Mouse (Mus musculus) forebrain, embryonic 13.5 days (tissue): Measurements from ENCODE around the gene Tbc1d22a. TPM values are rescaled to one million over a fixed set of nuclear protein-coding genes. Genes with fewer than 3 reads are reported as not detected.
A peak's percentile ranks its signal among the peaks of the same experiment; 100 is the strongest.

Experiments
- ATAC-seq: fragments of 200-750 bp; cut with Nextera tagmentation; 2 replicates; pipeline ENCODE4 v1.8.0; 2017
- H3K27ac ChIP-seq: fragments of 300-500 bp; sonication (generic); 2 replicates; pipeline ENCODE4 v1.5.1; 2015; ENCODE audit warnings: inconsistent platforms, mild to moderate bottlenecking, moderate library complexity
- H3K27me3 ChIP-seq: fragments of 300-500 bp; sonication (generic); 2 replicates; pipeline ENCODE4 v1.6.1; 2015; ENCODE audit warnings: mild to moderate bottlenecking, inconsistent platforms
- H3K36me3 ChIP-seq: fragments of 300-500 bp; sonication (generic); 2 replicates; pipeline ENCODE4 v1.6.1; 2015; ENCODE audit warnings: mild to moderate bottlenecking, inconsistent platforms; ENCODE audit not compliant: poor library complexity, severe bottlenecking
- H3K4me1 ChIP-seq: fragments of 300-500 bp; sonication (generic); 2 replicates; pipeline ENCODE4 v1.6.1; 2015; ENCODE audit warnings: inconsistent platforms
- H3K4me2 ChIP-seq: fragments of 300-500 bp; sonication (generic); 2 replicates; pipeline ENCODE4 v1.6.1; 2015; ENCODE audit warnings: inconsistent platforms, mild to moderate bottlenecking, moderate library complexity
- H3K4me3 ChIP-seq: fragments of 300-500 bp; sonication (generic); 2 replicates; pipeline ENCODE4 v1.5.1; 2015; ENCODE audit warnings: mild to moderate bottlenecking, inconsistent platforms
- H3K9ac ChIP-seq: fragments of 300-500 bp; sonication (generic); 2 replicates; pipeline ENCODE4 v1.6.1; 2015; ENCODE audit warnings: mild to moderate bottlenecking, inconsistent platforms
- H3K9me3 ChIP-seq: fragments of 300-500 bp; sonication (generic); replicated peaks from 2 replicates; pipeline ENCODE4 v1.6.1; 2016; ENCODE audit warnings: inconsistent platforms
- WGBS: fragments of 180-500 bp; shearing (Covaris S2); methylation state at CpG from one replicate; pipeline ENCODE4 v1.1.7; 2015; 5-methylcytosine and 5-hydroxymethylcytosine counted together
- polyA plus RNA-seq: library from polyadenylated mRNA; unstranded; fragments of >200 nt; fragmentation: Nextera tagmentation; extraction: Ambion mirVana; gene quantifications from 2 replicates; pipeline ENCODE4 v1.2.1, GENCODE M21; 2015

The Tbc1d22a gene
- polyA plus RNA-seq, 1 experiment from 2014 or later: 10.1 TPM

DNA sequence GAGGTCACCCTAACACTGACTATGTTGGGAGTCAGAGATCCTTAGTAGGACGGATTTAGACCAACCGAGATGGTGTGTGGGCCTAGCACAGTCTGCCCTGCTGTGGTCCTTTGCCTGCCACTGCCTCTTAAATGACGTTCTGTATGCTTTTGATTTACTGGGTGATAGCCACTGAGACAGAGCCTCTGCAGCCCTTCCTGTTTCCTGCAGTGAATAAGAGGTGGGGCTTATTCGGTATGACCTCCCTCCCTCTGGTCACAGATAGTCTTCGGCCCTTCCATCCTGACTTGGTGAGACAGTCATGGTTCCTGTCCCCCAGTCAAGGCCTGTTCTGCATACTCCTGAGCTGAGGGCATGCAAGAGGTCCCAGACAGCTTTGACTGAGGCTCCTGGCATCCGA, 271.6 kb downstream of the Tbc1d22a start:
- Histone ChIP-seq H3K9ac (no peak overlapping the region), H3K9me3 (no peaks in the 10 kb centered on the region), H3K36me3 (no peaks in the 10 kb centered on the region), H3K4me3 (no peak overlapping the region), H3K4me2 (no peak overlapping the region), H3K4me1 (peaks cover 25% of the 10 kb centered on the region), H3K27ac (no peak overlapping the region), H3K27me3 (no peaks in the 10 kb centered on the region)
- ATAC-seq: no peak
- WGBS: 89% methylated on average over 6 of the region's 6 CpGs

DNA sequence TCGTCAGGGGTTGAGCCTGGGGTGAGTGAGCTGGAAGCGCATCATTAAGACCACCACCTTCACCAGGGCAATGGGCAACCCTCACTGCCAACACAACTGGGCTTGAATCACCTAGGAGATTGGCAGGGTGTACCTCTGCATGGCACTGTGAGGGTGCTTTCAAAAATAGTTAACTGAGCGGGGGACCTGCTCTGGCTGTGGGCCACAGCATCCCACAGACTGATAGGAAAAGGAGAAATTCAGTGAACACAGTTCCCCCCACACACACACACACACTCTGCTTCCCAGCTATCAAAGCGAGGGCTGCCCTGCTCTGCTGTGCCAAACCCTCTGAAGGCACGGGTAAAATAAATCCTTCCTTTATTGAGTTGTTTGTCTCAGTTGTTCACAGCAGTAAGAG, 273.1 kb downstream of the Tbc1d22a start:
- WGBS: 38% methylated on average over 5 of the region's 5 CpGs
- H3K4me2 ChIP-seq: no peak overlapping the region
- no peaks in the 10 kb centered on the region for H3K36me3 ChIP-seq
- no peaks in the 10 kb centered on the region for H3K27me3 ChIP-seq
- H3K4me3 ChIP-seq: no peak overlapping the region
- peaks cover 25% of the 10 kb centered on the region for H3K4me1 ChIP-seq
- 0 out of 2 replicates have a peak overlapping the region, but pooled peaks have one; percentile 19 for H3K27ac ChIP-seq
- peak; percentile 27; the same call in 1 of the 2 replicates for ATAC-seq
- no peak overlapping the region for H3K9ac ChIP-seq
- H3K9me3 ChIP-seq: no peaks in the 10 kb centered on the region

DNA sequence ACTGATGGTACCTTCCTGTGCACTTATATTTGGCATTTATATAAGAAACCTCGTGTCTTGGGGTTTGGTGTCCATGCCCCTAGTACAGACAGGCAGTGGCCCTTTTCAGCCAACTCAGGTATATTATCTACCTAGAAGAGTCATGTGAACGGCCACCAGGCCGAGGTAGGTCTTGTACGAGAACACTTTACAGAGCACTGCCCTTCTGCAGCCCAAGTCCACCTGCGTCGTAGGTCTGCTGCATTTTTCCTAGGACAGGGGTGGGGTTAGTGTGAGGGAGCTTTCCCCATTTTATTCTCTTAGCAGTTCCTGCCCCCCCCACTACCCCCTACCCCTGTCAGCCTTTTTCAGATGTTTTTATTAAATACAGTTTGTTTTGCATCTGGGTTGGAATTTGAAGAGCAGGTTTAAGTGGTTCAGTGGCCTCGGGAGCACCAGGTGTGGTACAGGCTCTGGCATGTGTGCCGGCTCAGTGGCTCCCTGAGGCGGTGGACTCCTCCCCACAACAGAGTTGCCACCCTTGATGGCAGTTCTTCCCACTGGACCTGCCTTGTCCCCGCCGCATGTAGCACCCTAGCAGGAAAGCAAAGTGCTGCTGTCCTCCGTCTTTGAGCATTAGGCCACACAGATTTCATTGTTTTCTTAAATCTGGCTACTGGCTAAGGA, 277.3 kb downstream of the Tbc1d22a start:
- Histone ChIP-seq H3K9ac (no peak overlapping the region), H3K27me3 (no peaks in the 10 kb centered on the region), H3K4me2 (no peak overlapping the region), H3K4me1 (peaks cover 17% of the 10 kb centered on the region), H3K27ac (no peak overlapping the region), H3K9me3 (no peaks in the 10 kb centered on the region), H3K36me3 (no peaks in the 10 kb centered on the region), H3K4me3 (no peak overlapping the region)
- 93% methylated on average over 12 of the region's 12 CpGs for WGBS
- ATAC-seq: no peak

DNA sequence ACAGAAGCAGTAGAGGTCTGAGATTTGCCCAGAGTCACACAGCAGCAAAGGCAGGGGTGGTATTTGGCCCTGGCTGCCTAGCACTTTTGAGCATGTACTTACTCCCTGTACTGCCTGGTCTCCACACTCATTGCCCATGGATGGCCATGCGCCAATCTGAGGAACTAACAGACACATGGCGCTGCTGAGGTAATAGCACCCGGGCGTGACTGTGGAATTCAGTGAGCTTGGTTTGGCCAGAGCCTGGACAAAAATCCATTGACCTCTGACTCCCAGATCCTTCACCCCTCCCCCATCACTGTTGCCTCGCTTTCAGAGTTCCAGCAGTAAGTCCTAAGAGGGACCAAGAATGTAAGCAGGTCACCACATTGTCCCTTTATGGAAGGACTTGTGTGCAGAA, 278.4 kb downstream of the Tbc1d22a start:
- Histone ChIP-seq H3K4me3 (no peak overlapping the region), H3K4me1 (peaks cover 6% of the 10 kb centered on the region), H3K9me3 (no peaks in the 10 kb centered on the region), H3K4me2 (no peak overlapping the region), H3K9ac (no peak overlapping the region), H3K27ac (no peak overlapping the region), H3K36me3 (no peaks in the 10 kb centered on the region), H3K27me3 (no peaks in the 10 kb centered on the region)
- 69% methylated on average over 5 of the region's 5 CpGs for WGBS
- no peak for ATAC-seq

DNA sequence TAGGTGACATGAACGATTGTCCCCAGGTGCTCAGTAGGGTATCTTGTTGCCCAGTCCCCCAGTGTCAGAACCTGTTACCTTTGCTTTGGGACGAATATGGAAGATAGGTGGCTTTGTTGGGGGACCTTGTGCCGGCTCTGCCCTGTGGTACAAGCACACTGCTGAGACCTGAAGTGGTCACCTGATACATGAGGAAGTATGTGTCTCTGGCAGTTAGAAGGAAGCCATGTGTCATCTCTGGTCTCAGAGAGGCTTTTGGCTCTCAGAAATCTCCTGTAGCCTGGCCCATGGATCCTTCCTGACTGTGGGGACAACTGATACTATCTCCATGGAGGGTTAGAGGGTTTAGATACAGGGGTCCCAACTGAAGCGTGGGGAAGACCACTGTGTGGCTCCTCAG, 281.9 kb downstream of the Tbc1d22a start:
- ATAC-seq: no peak
- WGBS: 90% methylated on average over 4 of the region's 4 CpGs
- H3K27ac ChIP-seq: no peak overlapping the region
- H3K4me1 ChIP-seq: no peaks in the 10 kb centered on the region
- no peaks in the 10 kb centered on the region for H3K27me3 ChIP-seq
- no peaks in the 10 kb centered on the region for H3K9me3 ChIP-seq
- no peak overlapping the region for H3K9ac ChIP-seq
- H3K4me3 ChIP-seq: no peak overlapping the region
- H3K4me2 ChIP-seq: no peak overlapping the region
- no peaks in the 10 kb centered on the region for H3K36me3 ChIP-seq

DNA sequence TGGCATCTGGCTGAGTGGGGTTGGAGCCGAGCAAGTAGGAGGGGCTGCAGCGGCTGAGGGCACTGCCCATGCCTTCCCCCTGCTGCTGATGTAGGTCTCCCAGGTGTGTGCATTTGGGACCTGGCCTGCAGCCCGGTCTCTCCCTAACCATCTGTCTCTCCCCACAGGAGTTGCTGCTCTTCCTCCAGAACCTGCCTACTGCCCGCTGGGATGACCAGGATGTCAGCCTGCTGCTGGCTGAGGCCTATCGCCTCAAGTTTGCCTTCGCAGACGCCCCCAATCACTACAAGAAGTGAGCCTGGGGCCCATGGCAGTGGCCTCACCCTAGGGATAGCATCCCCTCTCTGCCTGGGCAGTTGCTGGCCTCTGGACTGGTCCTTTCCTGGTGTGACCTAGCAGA, 282.4 kb downstream of the Tbc1d22a start:
- Histone ChIP-seq H3K9ac (no peak overlapping the region), H3K4me2 (no peak overlapping the region), H3K9me3 (no peaks in the 10 kb centered on the region), H3K27me3 (no peaks in the 10 kb centered on the region), H3K36me3 (no peaks in the 10 kb centered on the region), H3K4me3 (no peak overlapping the region), H3K4me1 (no peaks in the 10 kb centered on the region), H3K27ac (no peak overlapping the region)
- 92% methylated on average over 7 of the region's 7 CpGs for WGBS
- no peak for ATAC-seq

DNA sequence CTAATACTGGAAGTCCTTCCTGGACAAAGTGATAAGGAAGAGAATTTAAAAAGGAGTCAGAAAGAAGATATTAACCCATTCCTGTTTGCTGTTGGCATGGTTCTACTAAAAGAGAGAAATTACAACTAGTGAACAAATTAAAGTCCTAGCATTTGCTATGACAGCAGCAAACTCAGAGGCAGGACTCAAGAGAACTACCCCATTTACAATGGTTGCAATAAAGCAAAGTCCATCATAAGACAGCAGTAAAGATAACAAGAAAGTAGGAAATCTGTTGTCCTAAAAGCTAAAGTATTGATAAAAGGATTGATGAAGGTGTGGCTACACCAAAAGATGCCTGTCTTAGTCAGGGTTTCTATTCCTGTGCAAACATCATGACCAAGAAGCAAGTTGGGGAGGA, 286.3 kb downstream of the Tbc1d22a start:
- ATAC-seq: no peak
- H3K27ac ChIP-seq: no peak overlapping the region
- no peak overlapping the region for H3K4me2 ChIP-seq
- H3K36me3 ChIP-seq: no peaks in the 10 kb centered on the region
- H3K4me1 ChIP-seq: no peaks in the 10 kb centered on the region
- H3K27me3 ChIP-seq: no peaks in the 10 kb centered on the region
- no peak overlapping the region for H3K4me3 ChIP-seq
- H3K9me3 ChIP-seq: no peaks in the 10 kb centered on the region
- H3K9ac ChIP-seq: no peak overlapping the region

DNA sequence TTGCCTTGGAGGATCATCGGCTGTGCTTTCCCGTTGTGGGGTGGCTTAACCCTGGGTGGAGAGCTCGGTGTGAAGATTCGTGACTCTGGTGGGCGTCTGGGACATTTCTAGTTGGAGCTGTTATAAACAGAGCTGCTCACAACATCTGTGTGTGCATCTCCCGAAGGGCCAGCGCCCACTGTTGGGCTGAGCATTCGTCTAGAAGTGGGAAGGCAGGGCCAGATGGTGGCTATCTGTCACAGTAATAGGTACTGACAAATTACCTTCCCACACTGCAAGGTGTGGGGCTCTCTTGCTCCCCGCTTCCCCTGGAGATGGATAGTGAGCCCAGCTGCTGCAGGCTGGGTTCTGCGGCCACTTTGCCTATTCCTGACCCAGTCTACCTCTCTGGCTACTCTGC, 289.2 kb downstream of the Tbc1d22a start:
- no peak overlapping the region for H3K9ac ChIP-seq
- ATAC-seq: no peak
- 87% methylated on average over 10 of the region's 10 CpGs for WGBS

DNA sequence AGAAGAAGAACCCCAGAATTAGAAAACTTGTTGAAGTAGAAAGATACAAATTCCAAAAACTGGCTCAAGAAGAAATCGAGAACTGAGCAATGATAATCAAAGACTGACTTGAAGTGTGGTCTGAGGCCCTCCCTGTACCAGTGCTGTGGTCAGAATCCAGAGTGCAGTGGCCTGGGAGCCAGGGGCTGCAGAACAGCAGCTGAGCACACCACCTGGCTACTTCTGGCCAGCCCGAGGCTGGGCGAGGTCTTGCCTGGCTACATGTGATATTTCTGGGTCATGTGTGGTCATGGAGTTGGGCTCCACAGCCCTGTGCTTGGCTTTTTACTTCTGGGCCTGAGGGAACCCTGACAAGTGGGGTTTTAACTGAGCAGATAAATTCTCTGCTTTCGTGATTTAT, 292.4 kb downstream of the Tbc1d22a start:
- Histone ChIP-seq H3K4me2 (no peak overlapping the region), H3K9ac (no peak overlapping the region), H3K4me1 (peaks cover 5% of the 10 kb centered on the region; the same call in 1 of the 2 replicates), H3K9me3 (no peaks in the 10 kb centered on the region), H3K27me3 (no peaks in the 10 kb centered on the region), H3K36me3 (no peaks in the 10 kb centered on the region), H3K4me3 (no peak overlapping the region), H3K27ac (no peak overlapping the region)
- 86% methylated on average over 4 of the region's 4 CpGs for WGBS
- ATAC-seq: no peak

More for the DNA sequence above, 289.2 kb downstream of the Tbc1d22a start:
- no peak overlapping the region for H3K4me3 ChIP-seq
- no peak overlapping the region for H3K27ac ChIP-seq
- no peak overlapping the region for H3K4me2 ChIP-seq
- H3K36me3 ChIP-seq: no peaks in the 10 kb centered on the region
- no peaks in the 10 kb centered on the region for H3K9me3 ChIP-seq
- H3K4me1 ChIP-seq: no peaks in the 10 kb centered on the region
- H3K27me3 ChIP-seq: no peaks in the 10 kb centered on the region

DNA sequence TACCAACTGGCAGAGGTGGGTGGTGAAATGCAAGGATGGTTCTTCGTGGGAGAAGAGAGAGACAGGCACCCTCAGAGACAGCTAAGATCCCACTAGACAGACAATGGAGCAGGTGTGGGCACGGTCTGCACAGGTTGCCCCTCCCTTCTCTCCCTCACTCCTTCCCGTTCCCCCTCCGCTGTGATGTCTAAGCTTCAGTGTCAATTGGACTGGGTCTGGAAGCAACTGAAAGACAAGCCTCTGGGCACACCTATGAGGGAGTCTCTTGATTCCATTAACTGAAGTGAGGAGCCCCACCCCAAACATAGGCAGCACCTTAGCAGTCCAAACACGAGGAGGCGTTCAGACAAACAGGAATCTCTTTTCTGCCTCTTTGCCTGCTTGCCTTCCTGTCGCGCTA, 293.3 kb downstream of the Tbc1d22a start:
- H3K36me3 ChIP-seq: no peaks in the 10 kb centered on the region
- no peaks in the 10 kb centered on the region for H3K27me3 ChIP-seq
- no peak for ATAC-seq
- H3K4me1 ChIP-seq: peaks cover 5% of the 10 kb centered on the region; the same call in 1 of the 2 replicates
- 91% methylated on average over 8 of the region's 8 CpGs for WGBS
- no peaks in the 10 kb centered on the region for H3K9me3 ChIP-seq
- no peak overlapping the region for H3K4me3 ChIP-seq
- no peak overlapping the region for H3K9ac ChIP-seq
- no peak overlapping the region for H3K4me2 ChIP-seq
- H3K27ac ChIP-seq: no peak overlapping the region

DNA sequence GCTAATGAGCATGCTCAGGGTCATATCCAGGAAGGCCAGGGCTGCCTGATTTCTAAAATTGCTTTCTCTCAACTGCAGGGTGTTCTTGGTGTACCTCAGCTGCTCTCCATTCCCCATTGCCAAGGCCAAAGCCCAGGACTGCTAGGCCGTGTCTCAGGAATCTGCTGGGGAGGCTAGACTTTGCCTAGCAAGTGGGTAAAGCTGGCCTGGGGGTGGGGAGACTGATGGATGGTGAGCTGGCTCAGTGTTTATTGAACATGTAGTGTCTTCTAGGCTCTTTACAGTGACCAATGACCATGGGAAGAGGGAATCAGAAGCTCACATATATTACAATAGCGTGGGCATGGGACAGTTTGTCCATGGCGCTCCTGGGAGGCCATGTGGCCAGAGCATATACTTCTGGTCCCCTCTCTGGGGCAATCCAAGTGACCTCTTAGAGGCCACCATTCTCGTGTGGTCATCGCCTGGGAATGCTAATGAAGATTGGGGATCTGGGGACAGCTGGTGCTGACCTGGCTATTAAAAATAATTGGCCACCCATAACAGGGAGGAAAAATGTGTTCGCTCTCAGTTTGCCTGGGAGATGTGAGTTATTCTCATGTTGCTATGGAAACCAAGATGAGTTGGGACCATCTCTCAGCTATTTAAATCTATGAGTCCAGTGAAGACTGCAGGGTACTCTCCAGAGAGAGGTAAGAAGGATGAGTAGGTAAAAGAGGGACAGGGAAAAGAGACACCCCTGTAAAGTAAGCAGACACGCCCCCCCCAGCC, 294.3 kb downstream of the Tbc1d22a start:
- Histone ChIP-seq H3K36me3 (no peaks in the 10 kb centered on the region), H3K9me3 (no peaks in the 10 kb centered on the region), H3K27me3 (no peaks in the 10 kb centered on the region), H3K4me1 (peaks cover 5% of the 10 kb centered on the region; the same call in 1 of the 2 replicates), H3K4me3 (no peak overlapping the region), H3K4me2 (no peak overlapping the region), H3K27ac (no peak overlapping the region), H3K9ac (no peak overlapping the region)
- 64% methylated on average over 7 of the region's 7 CpGs for WGBS
- no peak for ATAC-seq

DNA sequence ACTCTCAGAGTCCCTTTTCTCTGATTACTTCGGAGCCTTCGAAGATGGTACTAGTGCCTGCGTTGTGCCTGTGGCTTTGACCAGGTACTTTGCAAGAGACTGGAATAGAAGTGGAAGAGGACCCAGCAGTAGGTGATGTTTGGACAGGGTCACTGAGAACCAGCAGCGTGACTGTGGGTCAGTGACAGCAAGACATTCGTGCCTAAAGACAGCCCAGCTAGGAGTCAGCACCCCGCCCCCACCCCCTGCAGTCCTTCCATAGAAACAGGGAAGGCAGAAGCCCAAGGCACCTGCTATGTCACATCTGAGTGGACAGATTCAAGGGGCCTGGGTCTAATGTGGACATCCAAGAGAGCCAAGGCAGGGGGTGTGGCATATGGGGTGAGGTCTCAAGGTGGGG, 295.3 kb downstream of the Tbc1d22a start:
- ATAC-seq: no peak
- H3K36me3 ChIP-seq: no peaks in the 10 kb centered on the region
- no peak overlapping the region for H3K9ac ChIP-seq
- H3K27me3 ChIP-seq: no peaks in the 10 kb centered on the region
- 81% methylated on average over 6 of the region's 6 CpGs for WGBS
- peaks cover 5% of the 10 kb centered on the region; the same call in 1 of the 2 replicates for H3K4me1 ChIP-seq
- H3K4me3 ChIP-seq: no peak overlapping the region
- H3K9me3 ChIP-seq: no peaks in the 10 kb centered on the region
- H3K4me2 ChIP-seq: no peak overlapping the region
- H3K27ac ChIP-seq: no peak overlapping the region
